In genomic region chr12:9106416-9106815, GRCm38 (mm10) we compare ENCODE assay signal across 18 mouse cellular contexts.
DNase-seq lines count a peak whose midpoint lies in the region; ATAC-seq and TF ChIP-seq lines count a peak whose summit lies in the region.
"Had no signal": no experiment of that assay in that cellular context is flagged by ENCODE, and none has a peak within 500 bp of the region (broad histone marks: within the 10 kb centered on the region; RNA-seq: fewer than 3 reads in every experiment).

No protein-coding gene starts in this region.

- intact Hi-C loops in heart, postnatal 14 days (cut with DNase I): loop anchor here (5.0 kb wide), 1 partner anchor 121 kb away; no protein-coding TSS in a partner anchor

- H3K36me3 ChIP-seq in kidney, postnatal 0 days (ENCODE audit: insufficient read depth, low read length): no peaks in the 10 kb centered on the region
- H3K36me3 ChIP-seq: lung, embryonic 15.5 days; neural tube, embryonic 12.5 days had no signal

- no peaks in the 10 kb centered on the region; the same call in 1 of the 2 replicates for H3K27me3 ChIP-seq in kidney, postnatal 0 days (ENCODE audit: insufficient read depth, low read length)
- H3K27me3 ChIP-seq: CH12.LX; forebrain, embryonic 13.5 days; lung, embryonic 15.5 days; megakaryocyte, embryonic 14.5 days; neural tube, embryonic 12.5 days had no signal

- H3K9ac ChIP-seq in kidney, postnatal 0 days (ENCODE audit: low read depth, low read length): no peak overlapping the region
- H3K9ac ChIP-seq: forebrain, embryonic 13.5 days; lung, embryonic 15.5 days; neural tube, embryonic 12.5 days had no signal

- H3K27ac ChIP-seq in kidney, postnatal 0 days: no peak overlapping the region
- H3K27ac ChIP-seq: forebrain, embryonic 13.5 days; lung, embryonic 15.5 days; neural tube, embryonic 12.5 days had no signal

- TF ChIP-seq CTCF in kidney, postnatal 0 days (IDR thresholded peaks at IDR 0.05; ENCODE audit: low read depth): no peak

- DNase-seq in kidney, postnatal 0 days (ENCODE audit: low spot score): peak; percentile 69
- DNase-seq in kidney, adult 9 months: no peak
- peak; percentile 13 for DNase-seq in urinary bladder, postnatal 14 days (ENCODE audit: low spot score)
- no peak for DNase-seq in urinary bladder, adult 18-20 months (ENCODE audit: low spot score in 2 of 2)
- peak; percentile 33 to 59 for DNase-seq in heart, postnatal 14 days
- DNase-seq in embryo, embryonic 9.5 days (ENCODE audit: extremely low spot score): no peak
- DNase-seq in adrenal gland, postnatal 10 days: no peak
- DNase-seq: cerebellum, adult 11-12 months; layer of hippocampus, adult 9-11 months; right cerebral cortex, postnatal 14 days had no signal

- WGBS in kidney, postnatal 0 days: 18% methylated on average over 3 of the region's 3 CpGs

- no peak overlapping the region for H3K4me3 ChIP-seq in kidney, postnatal 0 days (replicated peaks; ENCODE audit: low read depth, low read length)
- H3K4me3 ChIP-seq: forebrain, embryonic 13.5 days; lung, embryonic 15.5 days; megakaryocyte, embryonic 14.5 days; neural tube, embryonic 12.5 days had no signal

- H3K4me1 ChIP-seq in kidney, postnatal 0 days (replicated peaks; ENCODE audit: insufficient read depth, low read length): no peaks in the 10 kb centered on the region
- H3K4me1 ChIP-seq: forebrain, embryonic 13.5 days; megakaryocyte, embryonic 14.5 days; neural tube, embryonic 12.5 days had no signal

- ATAC-seq in kidney, postnatal 0 days (replicated peaks; ENCODE audit: low FRiP score, low read depth): no peak
- ATAC-seq: activated CD4-positive, CD25-positive, alpha-beta regulatory T cell, adult 4 months; forebrain, embryonic 13.5 days; inflammation-experienced regulatory T-cells, adult 6 months had no signal

- H3K4me2 ChIP-seq in kidney, postnatal 0 days (ENCODE audit: low read length): no peak overlapping the region
- H3K4me2 ChIP-seq: forebrain, embryonic 13.5 days; liver, embryonic 11.5 days; lung, embryonic 15.5 days; neural tube, embryonic 12.5 days had no signal

- H3K9me3 ChIP-seq in kidney, postnatal 0 days (replicated peaks; ENCODE audit: low read length): no peaks in the 10 kb centered on the region
- H3K9me3 ChIP-seq: forebrain, embryonic 13.5 days; lung, embryonic 15.5 days; megakaryocyte, embryonic 14.5 days; neural tube, embryonic 12.5 days had no signal

Comparison
In these comparisons a context has a peak if more than half of its experiments do, and no peak if none do; other contexts are left out.
1. DNase-seq: peak in kidney, postnatal 0 days (single experiment), urinary bladder, postnatal 14 days (single experiment) and heart, postnatal 14 days (2 of 2); none in kidney, adult 9 months (single experiment), urinary bladder, adult 18-20 months (0 of 2), embryo, embryonic 9.5 days (single experiment) and adrenal gland, postnatal 10 days (single experiment).